Mouse (Mus musculus): ENCODE measurements at regions not wholly inside any gene's neighbourhood (a gene's known extent, or its start where the extent isn't known, plus 50 kb on each side); places are given as distances from the start of the nearest gene placed in this dataset.

DNA sequence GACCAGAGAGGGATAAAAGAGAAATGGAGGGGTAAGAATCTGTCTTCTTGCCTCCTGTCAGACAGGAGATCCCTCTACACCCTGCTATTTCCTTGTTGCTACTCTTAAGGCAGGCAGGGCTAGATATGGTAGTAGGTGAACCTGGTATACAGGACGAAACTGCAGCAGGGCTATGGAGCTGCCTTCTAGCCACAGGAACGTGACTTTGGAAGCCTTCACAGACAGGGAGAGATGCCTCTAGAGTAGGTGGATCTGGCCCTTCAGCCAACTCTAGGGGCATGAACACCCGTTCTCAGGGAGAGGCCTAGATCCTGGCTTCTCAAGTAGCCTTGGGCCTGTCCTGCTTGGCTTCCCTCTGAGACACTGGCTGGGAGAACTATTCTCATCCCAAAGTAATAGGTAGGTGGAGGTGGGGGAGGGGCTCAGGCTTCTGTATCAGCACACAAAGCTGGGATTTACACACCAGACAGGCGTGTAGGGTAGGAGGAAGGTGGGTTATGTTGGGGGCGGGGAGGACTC lies 66.5 kb upstream of the Adam6b start:
- intact Hi-C loops (cut with DNase I) = loop anchor here (5.0 kb wide), 1 partner anchor 200 kb away; no protein-coding TSS in a partner anchor

DNA sequence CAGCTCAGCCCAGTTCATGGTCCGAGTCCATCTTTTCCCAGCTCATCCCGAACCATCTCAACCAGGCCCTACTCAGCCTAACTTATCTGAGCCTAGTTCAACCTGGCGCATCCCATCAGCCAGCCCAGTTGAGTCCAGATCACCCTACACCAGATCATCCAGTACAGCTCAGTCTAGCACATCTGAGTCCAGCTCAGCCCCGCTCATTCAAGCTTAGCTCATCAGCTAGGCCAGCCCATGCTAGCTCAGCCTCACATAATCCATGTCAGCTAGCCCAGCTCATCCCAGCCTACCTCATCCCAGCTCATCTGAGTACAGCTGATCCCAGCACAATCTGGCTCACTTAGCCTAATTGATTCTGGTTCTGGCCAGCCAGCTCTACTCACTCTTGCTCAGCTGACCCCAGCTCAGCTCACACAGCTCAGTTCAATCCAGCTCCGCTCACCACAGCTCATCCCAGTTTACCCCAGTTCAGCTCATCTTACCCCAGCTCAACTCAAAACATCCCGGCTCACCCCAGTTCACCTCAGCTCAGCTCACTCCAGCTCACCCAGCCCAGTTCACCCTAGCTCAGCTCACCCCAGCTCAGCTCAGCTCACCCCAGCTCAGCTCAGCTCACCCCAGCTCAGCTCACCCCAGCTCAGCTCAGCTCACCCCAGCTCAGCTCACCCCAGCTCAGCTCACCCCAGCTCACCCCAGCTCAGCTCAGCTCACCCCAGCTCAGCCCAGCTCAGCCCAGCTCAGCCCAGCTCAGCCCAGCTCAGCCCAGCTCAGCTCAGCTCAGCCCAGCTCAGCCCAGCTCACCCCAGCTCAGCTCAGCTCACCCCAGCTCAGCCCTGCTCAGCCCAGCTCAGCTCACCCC lies 65.3 kb upstream of the Adam6b start:
- intact Hi-C loops (cut with DNase I) = loop anchor here (5.0 kb wide), 1 partner anchor 202 kb away; no protein-coding TSS in a partner anchor

DNA sequence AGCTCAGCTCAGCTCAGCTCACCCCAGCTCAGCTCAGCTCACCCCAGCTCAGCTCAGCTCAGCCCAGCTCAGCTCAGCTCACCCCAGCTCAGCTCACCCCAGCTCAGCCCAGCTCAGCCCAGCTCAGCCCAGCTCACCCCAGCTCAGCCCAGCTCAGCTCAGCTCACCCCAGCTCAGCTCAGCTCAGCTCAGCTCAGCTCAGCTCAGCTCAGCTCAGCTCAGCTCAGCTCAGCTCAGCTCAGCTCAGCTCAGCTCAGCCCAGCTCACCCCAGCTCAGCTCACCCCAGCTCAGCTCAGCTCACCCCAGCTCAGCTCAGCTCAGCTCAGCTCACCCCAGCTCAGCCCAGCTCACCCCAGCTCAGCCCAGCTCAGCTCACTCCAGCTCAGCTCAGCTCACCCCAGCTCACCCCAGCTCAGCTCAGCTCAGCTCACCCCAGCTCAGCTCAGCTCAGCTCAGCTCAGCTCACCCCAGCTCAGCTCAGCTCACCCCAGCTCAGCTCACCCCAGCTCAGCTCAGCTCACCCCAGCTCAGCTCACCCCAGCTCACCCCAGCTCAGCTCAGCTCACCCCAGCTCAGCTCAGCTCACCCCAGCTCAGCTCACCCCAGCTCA lies 64.6 kb upstream of the Adam6b start:
- intact Hi-C loops (cut with DNase I) = loop anchor here (5.0 kb wide), 1 partner anchor 202 kb away; no protein-coding TSS in a partner anchor

DNA sequence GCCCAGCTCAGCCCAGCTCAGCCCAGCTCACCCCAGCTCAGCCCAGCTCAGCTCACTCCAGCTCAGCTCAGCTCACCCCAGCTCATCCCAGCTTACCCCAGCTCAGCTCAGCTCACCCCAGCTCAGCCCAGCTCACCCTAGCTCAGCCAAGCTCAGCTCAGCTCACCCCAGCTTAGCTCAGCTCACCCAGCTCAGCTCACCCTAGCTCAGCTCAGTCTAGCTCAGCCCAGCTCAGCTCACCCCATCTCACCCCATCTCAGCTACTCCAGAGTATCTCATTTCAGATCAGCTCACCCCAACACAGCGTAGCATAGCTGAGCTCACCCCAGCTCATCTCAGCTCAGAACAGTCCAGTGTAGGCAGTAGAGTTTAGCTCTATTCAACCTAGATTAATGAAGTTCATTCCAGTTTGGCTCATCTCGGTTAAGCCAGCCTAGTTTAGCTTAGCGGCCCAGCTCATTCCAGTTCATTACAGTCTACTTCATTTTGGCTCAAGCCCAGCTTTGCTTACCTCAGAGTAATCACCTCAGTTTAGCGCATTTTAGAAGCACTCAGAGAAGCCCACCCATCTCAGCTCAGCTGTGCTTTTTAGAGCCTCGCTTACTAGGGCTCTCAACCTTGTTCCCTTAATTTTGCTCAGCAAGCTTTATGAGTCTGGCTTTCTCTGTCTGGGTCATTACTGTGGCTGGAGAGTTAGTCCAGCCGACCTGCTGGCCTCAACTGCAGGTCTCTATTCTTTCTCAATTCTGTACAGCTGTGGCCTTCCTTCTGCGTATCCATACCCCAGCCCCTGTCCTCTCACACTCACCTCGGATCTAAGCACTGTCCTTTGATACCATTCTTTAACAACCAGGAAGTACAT lies 63.9 kb upstream of the Adam6b start:
- intact Hi-C loops (cut with DNase I) = no loop called here

DNA sequence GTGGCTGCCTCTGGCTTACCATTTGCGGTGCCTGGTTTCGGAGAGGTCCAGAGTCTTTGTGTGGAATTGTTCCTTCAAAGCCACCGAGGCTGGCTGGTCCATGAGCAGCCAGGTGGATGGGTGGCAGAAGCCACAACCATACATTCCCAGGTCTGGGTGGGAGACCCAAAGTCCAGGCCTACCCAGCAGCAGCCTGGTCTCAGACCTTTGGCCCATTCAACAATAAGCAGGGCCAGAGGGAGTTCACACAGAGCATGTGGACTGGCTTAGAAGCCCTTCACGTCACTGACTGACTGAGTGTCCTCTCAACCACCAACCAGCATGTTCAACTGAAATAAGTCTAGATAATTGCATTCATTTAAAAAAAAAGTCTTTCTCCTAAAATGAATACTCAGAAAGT lies 62.7 kb upstream of the Adam6b start:
- intact Hi-C loops (cut with DNase I) = no loop called here

DNA sequence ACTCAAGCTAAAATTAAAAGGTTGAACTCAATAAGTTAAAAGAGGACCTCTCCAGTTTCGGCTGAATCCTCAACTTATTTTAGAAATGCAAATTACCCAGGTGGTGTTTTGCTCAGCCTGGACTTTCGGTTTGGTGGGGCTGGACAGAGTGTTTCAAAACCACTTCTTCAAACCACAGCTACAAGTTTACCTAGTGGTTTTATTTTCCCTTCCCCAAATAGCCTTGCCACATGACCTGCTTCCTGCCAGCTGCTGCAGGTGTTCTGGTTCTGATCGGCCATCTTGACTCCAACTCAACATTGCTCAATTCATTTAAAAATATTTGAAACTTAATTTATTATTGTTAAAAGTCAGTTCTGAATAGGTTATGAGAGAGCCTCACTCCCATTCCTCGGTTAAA lies 62.0 kb upstream of the Adam6b start:
- intact Hi-C loops (cut with DNase I) = no loop called here

DNA sequence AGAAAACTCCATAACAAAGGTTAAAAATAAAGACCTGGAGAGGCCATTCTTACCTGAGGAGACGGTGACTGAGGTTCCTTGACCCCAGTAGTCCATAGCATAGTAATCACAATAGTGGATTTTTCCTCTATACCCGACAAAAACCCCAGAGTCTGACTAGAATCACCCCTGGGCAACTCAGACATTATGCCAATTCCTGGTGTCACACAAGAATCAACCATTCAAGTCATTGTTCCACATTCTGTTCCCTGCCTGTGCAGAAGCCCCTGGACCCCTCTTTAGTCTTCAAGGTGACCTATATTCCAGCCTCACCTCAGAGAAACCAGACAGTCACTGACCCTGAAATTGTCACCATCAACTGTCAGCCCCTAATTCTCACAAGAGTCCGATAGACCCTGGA lies 60.9 kb upstream of the Adam6b start:
- intact Hi-C loops (cut with DNase I) = no loop called here

DNA sequence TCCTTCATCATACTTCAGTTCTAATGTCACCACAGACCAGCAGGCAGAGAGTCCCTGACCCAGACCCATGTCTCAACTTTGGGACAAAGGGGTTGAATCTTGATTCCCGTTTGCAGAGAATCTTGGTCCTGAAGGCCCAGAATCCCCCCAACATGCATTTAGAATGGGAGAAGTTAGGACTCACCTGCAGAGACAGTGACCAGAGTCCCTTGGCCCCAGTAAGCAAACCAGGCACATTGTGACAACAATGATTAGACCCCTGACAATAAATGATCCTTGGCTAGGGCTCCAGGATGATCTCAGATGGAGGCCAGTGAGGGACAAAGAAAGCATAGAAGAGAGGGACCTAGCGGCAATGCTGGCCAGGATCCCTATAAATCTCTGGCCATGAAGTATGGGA lies 60.4 kb upstream of the Adam6b start:
- intact Hi-C loops (cut with DNase I) = no loop called here

DNA sequence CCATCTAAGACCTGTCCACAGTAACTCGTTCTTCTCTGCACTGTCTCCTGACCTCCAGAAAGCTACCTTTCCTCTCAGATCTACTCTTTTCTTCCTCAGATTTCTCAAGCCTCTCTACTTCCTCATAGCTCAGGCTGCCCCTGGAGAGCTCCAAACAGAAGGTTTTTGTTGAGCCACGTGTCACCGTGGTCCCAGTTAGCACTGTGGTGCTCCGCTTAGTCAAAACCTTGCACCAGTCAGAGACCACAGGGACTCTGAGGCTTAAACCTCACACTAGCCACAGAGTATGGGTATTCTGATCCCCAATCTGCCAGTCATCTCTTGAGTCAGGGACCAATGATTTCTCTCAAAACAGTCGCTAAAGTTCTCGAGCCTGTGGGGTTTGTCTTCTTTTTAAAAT lies 59.0 kb upstream of the Adam6b start:
- intact Hi-C loops (cut with DNase I) = no loop called here

Small RNAs in the stretch of these regions (microRNA-seq; reads per million reads assigned to microRNA genes)
- 0 reads per million in 2 experiments for gene Gm22175
- 0 reads per million in 2 experiments for gene Gm24022
- 0 reads per million in 2 experiments for gene Gm25747
